Mouse (Mus musculus): ENCODE measurements around the gene Sun2.

Gene Sun2

DNA sequence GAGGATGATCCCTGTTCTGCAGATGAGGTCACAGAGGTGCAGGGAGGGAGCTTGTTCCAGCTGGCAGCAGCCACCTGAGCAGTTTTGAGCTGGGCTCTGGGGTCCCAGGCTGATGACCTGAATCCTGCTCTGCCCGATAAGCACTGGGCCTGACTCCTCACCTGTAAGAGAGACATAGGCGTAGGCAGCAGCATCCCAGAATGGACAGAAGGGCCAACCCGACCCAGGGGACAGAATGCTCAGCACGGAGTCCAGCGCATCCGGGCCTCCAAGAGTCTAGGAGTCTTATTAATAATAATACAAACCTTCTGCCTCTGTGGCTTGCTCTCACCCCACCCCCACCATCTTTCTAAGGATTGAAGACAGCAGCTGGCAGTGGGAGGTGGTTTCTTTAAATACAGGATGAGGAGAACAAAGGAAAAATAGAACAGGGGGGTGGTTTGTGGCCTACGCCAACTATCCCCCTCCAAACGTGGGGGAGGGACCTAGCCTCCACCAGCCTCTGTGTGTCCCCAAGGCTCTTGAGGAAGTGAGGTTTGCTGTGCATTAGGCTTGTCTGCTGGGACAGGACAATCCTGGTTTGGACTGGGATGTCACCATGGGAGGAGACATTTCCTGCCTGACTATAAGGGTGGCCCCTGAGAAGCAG is 13.8 kb upstream of the Sun2 start:
- DNase-seq (ENCODE audit: extremely low spot score, low read depth, low spot score) = no peak

DNA sequence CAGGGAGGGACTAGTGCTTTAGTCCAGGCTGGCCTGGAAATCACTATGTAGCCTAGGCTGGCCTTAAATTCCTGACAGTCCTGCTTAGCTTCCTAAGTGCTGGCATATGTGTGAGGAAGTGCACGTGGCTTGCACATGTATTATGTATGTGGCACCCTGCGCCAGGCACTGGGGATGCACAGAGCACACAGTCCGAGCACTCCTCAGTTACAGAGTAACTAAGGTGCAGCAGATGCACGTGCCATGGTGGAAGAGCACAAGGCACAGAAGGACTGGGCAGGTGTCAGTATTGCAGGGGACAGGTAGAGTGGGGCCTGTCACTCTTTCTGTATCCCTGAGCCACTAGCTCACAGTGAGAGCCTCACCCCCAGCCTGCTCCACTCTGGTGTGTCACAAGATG is 12.8 kb upstream of the Sun2 start:
- no peak for DNase-seq (ENCODE audit: extremely low spot score, low read depth, low spot score)

DNA sequence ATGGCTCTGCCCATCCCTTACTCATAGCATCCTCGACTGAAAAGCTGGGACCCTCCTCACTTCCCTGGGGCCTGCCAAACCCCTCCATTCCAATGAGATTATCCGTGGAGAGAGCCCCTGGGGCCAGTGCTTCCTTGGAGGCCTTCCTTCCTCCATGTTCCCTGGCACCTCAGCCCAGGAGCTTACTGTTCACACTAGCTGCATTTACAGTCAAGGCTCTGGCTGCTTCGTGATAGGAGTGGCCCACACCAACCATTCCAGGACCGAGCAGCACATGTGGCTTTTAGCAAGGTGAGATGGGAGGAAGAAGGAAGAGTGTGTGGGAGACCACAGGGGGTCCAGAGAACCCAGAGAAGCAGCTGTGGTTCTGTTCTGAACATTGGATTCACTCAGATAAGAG is 11.5 kb upstream of the Sun2 start:
- DNase-seq (ENCODE audit: extremely low spot score, low read depth, low spot score) = no peak

DNA sequence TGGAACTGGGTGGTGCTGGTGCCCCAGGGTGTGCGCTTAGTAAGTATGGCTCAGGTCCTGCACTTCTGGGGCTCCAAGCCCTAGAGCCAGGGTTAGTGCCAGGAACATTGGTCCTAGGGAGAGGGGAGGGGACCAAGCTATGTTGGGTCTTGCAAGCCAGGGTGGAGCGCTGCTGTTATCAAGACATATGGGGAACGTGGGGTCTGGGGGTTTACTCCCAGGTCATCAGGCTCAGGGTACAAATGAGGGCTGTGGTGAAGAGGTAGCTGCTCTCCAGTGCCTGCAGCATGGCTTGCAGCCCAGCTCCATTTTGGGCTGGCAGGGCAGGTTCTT is 11.1 kb upstream of the Sun2 start:
- DNase-seq (ENCODE audit: extremely low spot score, low read depth, low spot score) = no peak

DNA sequence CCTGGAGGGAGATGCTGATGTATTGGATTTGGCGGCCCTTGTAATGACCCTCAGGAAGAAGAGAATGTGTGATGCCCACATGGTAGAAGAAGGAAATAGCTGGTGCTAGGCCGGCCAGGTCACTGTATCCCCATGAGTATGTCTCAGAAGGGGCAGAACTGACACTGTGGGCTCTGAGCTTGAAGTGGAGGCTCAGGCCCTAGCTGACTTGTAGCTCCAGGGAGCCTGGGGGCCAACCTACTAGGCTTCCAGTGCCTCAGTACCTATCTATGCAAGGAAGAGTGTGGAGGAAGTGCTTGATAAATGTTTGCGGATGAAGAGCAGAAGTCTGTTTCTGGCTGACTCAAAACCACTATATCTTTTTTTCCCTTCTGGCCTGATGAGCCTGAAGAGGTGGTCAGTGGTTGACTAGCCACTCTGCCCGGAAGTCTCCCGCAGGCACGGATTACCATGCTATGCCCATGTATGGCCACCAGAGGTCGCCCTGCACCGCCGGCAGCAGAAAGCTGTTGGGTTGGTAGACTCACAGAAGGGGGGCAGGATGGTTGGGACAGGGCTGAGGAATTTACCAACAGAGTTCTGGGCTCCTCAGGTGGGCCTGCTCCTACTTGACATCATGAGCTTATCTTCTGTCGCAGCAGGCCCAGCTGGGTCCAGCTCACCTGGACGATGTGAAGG is 10.5 kb upstream of the Sun2 start:
- DNase-seq (ENCODE audit: extremely low spot score, low read depth, low spot score) = no peak

DNA sequence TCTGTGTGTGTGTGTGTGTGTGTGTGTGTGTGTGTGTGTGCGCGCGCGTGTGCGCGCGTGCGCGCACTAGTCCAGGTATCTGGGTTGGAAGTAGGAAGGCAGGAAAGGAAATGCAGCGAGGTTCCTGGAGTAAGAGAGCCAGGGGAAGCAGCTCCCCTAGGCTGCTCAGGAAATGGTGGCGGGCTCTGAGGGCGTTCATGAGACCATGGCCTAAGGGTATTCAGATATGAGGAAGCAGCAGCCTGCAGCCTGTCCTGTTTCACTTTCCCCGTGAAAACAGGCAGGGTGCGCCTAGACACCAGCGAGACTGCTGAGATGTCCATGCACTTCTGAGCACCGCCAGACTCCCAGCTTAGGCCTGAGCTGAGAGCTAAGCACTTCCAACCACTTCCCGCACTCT is 9.4 kb upstream of the Sun2 start:
- no peak for DNase-seq (ENCODE audit: extremely low spot score, low read depth, low spot score)

DNA sequence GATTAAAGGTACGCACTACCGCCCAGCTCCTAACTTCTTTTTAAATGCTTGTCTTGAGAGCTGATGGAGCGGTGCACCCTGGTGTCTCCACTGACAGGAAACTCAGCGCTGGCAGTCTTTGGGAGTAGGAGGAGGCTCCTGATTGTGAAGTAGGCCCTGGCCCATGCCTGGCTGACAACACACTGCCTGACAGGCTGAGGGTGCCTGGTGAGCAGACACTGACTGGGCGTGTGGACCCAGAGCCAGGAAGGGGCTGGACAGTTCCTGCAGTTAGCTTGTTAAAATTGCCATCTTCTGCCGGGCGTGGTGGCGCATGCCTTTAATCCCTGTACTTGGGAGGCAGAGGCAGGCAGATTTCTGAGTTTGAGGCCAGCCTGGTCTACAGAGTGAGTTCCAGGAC is 7.9 kb upstream of the Sun2 start:
- no peak for DNase-seq (ENCODE audit: extremely low spot score, low read depth, low spot score)

DNA sequence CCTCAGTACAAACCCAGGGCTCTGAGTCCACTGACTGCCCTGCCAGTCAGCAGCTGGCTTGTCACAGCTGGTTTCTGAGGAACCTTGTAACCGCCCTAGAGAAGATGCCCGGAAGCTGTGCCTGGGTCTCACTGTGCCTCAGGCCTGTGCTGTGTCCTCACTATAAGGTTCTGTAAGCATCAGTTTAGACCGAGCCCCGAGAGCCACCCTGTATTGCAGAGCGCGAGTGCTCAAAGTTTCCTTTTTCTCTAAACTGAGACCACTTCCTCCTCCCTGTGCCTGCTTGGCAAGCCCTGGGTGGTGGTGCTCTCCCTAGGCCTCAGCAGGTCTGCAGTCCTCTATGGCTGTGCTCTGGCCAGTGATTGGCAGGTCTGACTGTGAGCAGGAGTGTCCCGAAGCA is 6.8 kb upstream of the Sun2 start:
- DNase-seq (ENCODE audit: extremely low spot score, low read depth, low spot score) = no peak

DNA sequence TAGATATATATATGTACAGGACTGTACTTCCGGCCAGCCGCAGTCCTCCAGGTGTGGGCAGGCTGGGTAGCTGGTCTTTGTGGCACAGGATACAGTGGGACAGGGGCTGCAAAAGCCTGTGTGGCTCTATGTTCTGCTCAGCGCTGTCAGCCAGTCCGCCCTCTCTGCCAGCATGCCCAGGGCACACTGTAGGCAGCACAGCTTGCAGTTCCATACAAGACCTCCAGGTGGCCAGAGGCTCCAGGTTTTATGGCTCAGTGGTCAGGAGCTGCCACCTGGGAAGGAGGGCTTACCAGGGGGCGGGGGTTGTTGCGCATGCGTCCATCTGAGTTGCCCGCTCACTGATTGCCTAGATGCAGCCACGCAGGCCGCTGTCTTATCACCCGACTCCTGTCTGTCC is 5.7 kb upstream of the Sun2 start:
- no peak for DNase-seq (ENCODE audit: extremely low spot score, low read depth, low spot score)

DNA sequence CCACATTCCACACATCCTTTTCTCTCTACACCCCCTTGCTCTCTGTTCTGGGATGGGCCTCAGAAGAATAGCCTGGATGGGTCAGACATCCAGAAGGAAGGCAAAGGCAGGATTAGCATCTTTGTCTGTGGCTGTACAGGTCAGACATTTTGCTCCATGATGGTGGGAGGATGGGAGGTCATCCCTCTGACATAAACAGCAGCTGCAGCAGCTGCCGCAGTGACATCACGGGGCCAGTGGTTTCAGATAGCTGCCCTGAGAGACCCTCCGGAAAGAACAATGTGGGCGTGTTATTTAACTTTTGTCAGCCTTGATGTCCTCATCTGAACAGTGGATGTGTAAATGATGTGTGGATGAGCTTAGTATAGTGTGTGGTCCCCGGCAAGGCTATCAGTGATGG is 3.5 kb upstream of the Sun2 start:
- DNase-seq (ENCODE audit: extremely low spot score, low read depth, low spot score) = no peak

DNA sequence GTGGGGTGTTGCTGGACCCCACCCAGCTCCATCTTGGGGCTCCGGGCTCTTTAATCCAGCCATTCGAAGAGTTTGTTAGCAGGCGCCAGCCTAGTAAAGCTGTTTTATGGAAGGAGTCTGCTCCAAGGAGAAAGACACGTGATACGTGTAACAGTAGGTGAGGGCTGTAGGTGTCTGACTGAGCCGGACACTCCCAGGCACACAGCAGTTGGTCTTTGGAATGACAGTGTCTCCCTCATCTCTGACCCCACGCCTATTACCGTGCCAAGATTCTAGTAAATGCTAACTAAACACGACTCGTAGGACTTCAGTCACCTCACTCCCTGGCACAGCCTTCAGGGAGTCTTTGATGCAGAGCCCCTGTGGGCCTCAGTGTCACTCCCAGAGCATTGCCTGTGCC is 3.0 kb upstream of the Sun2 start:
- DNase-seq (ENCODE audit: extremely low spot score, low read depth, low spot score) = no peak

DNA sequence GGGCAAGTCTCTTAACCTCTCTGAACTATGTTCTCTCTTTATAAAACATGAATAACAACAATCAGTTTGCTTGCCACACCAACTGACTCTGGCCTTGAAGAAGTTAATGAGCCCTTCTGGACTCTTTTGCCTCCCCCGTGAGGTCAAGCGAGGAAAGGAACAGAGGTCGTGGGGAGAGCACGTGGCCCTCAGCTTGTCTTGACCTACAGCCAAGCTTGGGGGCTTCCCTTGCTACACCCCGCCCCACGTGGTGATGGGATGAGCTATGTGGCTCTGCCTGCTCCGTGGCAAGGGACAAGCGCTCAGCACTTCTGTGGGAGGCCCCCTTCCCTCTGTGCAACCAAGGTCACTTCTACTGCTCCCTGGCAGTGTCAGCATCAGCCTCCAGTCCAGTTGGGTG is 2.4 kb upstream of the Sun2 start:
- no peak for DNase-seq (ENCODE audit: extremely low spot score, low read depth, low spot score)

DNA sequence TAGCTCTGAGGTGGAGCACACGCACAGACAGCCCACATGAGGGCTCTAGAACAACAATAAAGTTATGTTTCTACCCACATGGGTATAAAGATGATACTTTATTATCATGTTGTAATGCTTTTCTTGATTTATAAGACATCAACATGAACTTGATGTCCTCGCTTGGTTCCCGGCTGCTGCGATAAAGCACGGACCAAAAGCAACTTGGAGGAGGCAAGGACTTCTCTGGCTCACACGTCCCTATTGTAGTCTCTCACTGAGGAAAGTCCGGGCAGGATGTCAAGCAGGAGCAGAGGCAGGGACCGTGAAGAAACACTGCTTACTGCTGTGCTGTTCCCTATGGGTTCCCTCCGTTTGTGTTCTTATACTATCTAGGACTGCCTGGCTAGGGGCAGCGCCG is 1.7 kb upstream of the Sun2 start:
- no peak for DNase-seq (ENCODE audit: extremely low spot score, low read depth, low spot score)

DNA sequence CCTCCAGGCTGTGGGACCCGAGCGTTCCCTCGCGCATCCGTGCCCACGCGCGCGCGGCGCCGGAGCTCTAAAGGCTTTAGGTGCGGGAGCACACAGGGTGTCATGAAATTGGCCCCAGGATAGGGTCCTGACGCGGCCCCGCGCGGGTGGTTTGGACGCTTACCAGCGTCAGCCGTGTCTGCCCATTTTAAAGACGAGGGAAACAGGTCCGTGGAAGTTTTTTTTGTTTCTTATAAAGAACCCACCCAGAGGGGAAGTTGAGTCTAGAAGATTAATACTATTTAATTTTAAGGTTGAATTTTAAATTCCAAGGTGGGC is 329 bp upstream of the Sun2 start:
- no peak for DNase-seq (ENCODE audit: extremely low spot score, low read depth, low spot score)

DNA sequence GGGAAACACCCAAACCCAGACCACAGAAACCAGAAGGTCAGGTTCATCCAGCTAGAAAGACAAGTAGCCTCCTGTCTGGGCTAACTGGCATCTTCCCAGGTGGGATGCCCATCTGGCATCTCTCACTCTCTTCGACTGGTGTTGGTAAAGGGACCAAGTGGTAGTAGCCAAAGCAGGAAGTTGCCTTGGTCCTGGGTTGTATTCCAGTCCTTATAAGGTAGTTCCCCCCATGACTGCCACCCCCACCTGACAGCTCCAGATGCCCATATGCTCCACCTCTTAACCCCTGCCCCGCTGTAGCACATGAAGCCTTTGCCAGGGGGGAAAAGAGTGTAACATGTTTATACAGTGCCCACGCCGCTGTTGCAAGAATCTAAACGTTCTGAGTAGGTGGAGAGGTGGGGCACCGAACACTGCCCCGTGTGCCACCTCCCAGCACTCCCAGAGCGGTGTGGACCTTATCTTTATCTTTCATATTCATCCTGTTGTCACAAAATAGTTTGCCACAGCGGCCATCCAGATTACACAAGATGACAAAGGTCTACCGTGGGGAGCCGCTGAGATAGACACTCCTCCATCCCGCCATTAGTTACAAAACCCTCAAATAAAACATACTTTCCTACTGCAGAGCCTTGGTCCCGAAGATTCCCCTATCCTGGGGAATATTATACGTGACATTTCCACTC is 1.0 kb downstream of the Sun2 start:
- DNase-seq (ENCODE audit: extremely low spot score, low read depth, low spot score) = no peak

DNA sequence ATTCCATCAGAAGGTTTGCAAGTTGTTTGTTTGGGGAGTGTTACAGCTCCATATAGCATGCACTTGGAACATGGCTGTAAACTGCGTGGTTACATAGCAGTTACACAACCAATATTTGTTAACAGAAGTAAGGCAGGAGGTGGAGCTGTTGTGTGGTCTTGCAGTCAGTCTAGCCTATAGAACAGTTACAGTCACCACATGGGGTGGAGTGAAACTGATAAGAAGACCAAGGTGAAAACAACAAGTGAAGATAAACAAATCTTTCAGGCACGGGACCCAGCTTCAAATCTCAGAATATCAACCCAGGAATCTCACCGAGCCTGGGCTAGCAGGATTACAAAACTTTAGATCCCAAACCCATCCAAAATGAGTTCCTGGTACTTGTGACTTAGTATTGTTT is 1.6 kb downstream of the Sun2 start:
- no peak for DNase-seq (ENCODE audit: extremely low spot score, low read depth, low spot score)

DNA sequence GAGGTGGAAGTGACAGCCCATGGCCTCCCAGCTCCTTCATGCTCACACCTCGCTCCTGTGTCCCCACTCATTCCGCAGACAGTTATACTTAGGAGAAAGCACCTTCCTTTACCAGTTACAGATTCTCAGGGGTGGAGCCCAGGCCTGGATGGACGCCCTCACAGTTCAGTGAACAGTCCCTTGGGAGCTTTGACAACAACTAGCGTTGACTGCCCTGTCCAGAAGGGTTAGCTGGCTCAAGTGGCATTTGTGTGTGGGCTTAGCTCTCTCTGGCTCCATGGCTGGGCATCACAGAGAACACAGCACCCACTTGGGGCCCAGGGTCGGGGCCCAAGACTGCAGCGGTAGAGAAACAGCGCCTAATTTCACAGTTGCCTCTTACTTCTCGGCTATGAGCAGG is 8.0 kb downstream of the Sun2 start:
- DNase-seq (ENCODE audit: extremely low spot score, low read depth, low spot score) = no peak

DNA sequence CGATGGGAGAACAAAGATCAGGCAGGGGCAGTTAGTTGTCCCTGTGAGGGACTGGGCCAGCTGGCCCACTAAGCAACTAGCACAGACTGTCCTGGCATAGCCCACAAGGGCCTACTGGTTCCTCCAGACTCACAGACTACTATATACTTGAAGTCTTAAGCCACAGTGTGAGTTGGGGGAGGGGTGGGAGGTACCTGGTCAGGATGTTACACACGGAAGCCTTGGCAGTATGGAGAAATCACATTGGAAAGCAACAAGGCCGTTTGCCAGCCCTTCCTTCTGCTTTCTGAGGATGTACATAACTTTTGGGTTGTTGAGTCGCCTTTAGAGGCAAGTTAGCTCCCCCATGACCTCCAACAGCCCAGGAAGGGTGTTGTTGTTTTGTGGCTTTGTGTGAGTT is 8.7 kb downstream of the Sun2 start:
- DNase-seq (ENCODE audit: extremely low spot score, low read depth, low spot score) = no peak

DNA sequence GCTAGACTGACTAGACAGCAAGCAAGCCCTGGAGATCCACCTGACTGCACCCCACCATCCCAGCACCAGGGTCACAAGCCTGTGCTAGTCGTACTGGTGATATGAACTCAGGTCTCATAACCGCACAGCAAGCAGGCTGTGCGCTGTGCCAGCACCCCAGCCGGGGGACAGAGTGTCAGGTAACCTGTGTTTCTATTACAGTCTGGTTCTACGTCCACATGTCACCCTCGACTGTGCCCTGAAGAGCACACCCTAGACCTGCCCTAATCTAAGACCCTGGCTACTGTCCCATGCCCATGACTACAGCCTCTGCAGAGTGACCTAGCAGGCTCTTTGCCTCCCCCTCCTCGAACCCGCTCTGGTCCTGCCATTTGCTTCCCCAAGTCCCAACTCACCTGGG is 9.1 kb downstream of the Sun2 start:
- no peak for DNase-seq (ENCODE audit: extremely low spot score, low read depth, low spot score)

DNA sequence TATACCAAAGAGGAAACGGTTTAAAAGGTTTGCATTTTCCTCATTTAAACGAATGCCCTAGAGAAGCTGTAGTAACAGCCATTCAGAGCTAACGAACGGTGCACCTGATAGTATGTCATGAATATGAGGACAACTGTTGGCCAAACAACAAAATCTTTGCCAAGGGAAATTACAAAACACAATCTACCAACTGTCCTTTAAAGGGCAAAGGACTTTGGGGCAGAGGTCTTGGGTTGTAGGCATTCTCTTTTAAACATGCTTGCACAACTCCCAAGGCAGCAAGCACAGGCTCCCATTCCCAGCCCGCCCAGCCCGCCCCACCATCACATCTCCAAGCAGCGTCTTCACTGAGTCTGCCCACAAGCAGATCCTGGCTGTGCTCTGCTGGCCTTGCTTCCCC is 10.8 kb downstream of the Sun2 start:
- no peak for DNase-seq (ENCODE audit: extremely low spot score, low read depth, low spot score)

DNA sequence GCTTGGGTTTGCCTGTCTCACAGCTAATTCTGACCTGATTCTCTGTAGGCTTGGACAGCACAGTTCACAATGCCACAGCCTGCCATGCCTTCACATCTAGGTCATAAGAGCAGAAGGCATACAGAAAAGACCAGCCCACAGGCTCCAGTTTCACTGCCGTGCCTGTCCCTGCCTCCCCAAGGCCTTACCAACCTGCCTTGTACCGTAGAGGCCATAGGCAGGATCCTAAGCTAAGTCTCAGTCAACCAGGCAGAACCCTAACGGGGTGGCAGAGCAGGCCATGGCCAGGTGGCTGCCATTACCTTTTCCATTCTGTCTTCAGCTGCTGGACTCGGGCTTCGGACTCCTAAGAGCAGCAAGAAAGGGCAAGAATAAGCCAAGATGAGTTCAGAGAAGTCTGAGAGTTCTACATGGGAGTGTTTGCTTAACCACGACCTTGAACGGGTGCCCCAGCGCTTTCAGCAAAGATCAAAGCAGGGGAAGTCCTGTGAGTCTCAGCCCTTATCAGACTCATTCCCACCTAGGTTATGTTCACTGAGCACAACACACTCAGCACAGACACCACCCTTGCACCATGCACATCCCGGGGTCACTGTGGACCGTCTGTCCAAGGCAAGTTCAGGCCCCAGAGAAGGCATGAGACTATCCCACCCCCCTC is 13.5 kb downstream of the Sun2 start:
- no peak for DNase-seq (ENCODE audit: extremely low spot score, low read depth, low spot score)

DNA sequence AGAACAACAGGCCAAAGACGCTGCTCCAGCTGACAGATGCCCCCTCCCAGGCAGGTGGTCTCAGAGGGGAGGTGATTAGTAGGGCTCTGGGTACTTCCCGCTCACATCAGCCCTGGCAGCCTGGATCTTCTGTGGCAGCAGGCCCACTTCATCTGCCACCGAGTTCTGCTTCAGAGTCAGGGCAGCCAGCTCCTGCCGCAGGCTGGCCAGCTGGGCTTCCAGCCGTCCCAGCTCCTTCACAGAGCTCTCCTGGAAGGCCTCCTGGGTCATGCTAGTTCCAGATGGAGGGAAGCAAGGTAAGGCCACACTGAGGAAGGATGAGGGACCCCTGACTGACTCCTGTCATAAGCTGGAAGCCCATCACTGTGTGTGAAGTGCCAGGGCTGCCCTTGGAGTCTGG is 14.0 kb downstream of the Sun2 start:
- no peak for DNase-seq (ENCODE audit: extremely low spot score, low read depth, low spot score)

Measured in hindlimb bud, embryonic 11.5 days (tissue).